Mouse (Mus musculus) embryonic stem cell, embryonic (primary cell): ENCODE results near the gene Sorbs2.

Source experiments
- CTCF ChIA-PET, 4 experiments: fragments of 300-600 bp in 2 of 4; fragments of 350-600 bp in 2 of 4; sonication (Branson Sonifier 250); formaldehyde crosslinking; loops; one replicate each; lab custom pipeline; 2022; ENCODE audit warnings: inconsistent platforms in 2 of 4; lab: Charles Lee
- POLR2A ChIA-PET, 4 experiments: fragments of 300-600 bp in 2 of 4; fragments of 350-600 bp in 2 of 4; sonication (Branson Sonifier 250); formaldehyde crosslinking; loops; one replicate each; lab custom pipeline; 2022; ENCODE audit warnings: antibody characterized with exemption in 4 of 4, inconsistent platforms in 1 of 4; lab: Charles Lee

The Sorbs2 gene

GRCm38 (mm10) chr8:45507634-45508321 is at the start of gene Sorbs2:
Gene Sorbs2, plus strand, starts transcription at chr8:45507788.
- ChIA-PET POLR2A (no interaction called here), CTCF (no interaction called here)

- CTCF ChIA-PET = no interaction called here
Measured at GRCm38 (mm10) chr8:45457874-45458273, 49.7 kb upstream of the Sorbs2 start.

GRCm38 (mm10) chr8:45469006-45469405 is 38.6 kb upstream of the Sorbs2 start:
- ChIA-PET CTCF (no interaction called here), POLR2A (interaction anchor here in 1 of 4 experiments (0.6 kb wide), 1 partner anchor 834 kb away, joined by 3 read pairs; no protein-coding TSS in a partner anchor)

More at GRCm38 (mm10) chr8:45457874-45458273, 49.7 kb upstream of the Sorbs2 start:
- POLR2A ChIA-PET = no interaction called here

DNA sequence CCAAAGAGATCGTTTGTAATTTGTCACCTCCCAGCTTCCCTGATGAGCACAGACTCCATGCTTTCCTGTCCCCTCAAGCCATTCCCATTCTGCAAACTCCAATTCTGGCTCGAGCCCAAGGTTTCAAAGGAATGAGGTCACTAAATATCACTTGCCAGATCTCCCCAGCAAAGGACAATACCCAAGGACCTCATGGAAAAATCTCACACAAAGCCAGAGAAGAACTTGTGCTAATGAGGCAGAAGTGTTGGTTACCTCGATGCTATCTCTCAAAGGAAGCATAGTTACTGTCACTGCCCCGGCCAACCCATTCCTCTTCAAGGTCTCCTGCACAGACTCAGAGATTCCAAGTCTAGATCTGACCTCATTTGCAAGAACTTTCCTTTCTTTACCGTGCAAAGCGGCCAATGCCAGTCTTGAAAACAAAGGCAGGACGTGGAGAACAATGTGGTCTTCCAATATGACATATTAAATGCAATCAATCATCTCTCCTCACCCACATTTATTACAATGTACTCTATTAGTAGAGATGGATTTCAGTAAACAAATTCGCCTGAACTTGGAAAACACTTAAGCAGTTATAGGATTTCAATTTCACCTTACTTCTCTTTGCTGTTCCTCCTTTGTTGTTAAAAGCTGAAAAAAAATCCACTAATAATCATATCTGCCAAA is 37.9 kb upstream of the Sorbs2 start:
- POLR2A ChIA-PET = interaction anchor here in 1 of 4 experiments (0.6 kb wide), 1 partner anchor 835 kb away, joined by 3 read pairs; no protein-coding TSS in a partner anchor
- CTCF ChIA-PET = no interaction called here

DNA sequence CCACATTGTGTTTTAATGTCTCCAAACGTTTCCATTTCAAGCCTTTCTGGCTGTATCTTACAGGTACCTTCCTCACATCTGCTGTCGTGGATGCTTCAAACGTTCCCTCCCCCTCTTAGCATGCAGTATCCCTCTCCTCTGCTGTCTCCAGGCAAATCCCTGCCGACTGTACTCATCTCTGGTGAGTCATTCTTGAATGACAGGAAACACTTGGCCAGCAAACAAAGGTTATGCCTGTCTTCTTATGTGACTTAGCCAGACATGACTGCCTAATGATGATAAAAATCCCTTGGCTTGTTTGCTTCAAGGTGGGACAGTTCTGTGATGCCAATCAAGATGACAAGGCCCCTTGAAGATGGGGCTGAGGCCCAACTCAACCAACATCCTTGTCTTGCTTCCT is 26.7 kb upstream of the Sorbs2 start:
- POLR2A ChIA-PET = no interaction called here
- CTCF ChIA-PET = no interaction called here

DNA sequence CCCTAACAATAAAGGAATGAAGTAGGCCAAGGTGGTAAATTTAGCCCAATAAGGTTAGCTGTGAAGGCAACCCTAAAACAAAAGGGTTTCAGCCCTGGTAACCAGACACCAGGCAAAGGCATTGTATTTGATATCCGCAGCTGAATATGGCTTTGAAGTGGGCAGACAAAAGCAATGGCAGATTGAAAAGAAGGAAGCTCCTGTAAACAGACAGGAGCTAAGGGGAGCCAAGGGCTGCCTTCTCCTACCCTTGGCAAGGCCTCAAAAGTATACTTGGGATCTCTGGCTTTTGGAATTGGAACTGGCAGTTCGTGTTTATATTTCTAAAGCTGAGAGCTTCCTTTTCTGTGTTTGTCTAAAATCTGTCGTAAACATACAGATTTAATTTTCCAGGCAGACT is 21.3 kb upstream of the Sorbs2 start:
- ChIA-PET CTCF (interaction anchor here in 1 of 4 experiments (0.9 kb wide), 1 partner anchor 141 kb away, joined by 3 read pairs; no protein-coding TSS in a partner anchor), POLR2A (no interaction called here)

DNA sequence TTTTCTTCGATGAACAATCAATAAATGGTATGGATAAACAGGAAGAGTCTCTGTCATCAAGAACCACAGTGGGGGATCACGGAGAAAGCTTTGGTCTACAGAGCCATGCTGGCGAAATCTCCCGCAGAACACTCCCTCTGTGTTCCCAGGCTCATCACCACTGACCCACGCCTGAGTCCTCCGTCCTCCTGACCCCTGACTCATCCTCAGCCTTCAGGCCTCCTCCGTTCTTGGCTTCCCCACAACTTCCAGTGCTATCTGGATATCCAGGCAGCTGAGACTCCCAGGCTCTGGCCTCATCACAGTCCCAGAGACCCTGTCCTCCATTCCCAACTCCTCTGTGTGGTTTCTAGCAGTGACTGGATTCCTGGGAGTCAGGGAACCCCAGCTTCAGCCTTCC is 3.6 kb upstream of the Sorbs2 start:
- CTCF ChIA-PET = no interaction called here

DNA sequence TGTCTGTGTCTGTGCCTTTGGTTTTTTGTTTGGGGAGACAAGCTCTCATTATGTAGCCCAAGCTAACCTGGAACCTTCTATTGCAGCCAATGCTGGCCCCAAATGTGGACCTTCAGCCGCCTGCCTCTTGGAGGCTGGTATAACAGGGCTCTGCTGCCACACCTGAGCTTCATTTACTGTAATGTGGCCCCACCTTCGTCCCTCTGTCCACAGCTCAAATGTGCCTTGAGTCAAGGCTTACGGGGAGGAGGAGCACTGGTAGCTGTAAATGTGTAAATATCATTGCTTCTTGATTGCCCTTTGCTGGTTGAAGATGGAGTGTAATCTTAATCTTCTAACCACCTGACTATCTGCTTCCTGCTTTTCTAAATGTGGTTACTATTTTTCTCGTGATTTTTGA is 1.2 kb upstream of the Sorbs2 start:
- ChIA-PET POLR2A (interaction anchor here in 1 of 4 experiments (0.7 to 0.8 kb wide), 2 partner anchors 30 to 78 kb away, joined by 3 to 13 read pairs; no protein-coding TSS in a partner anchor), CTCF (no interaction called here)

More for the DNA sequence above, 3.6 kb upstream of the Sorbs2 start:
- POLR2A ChIA-PET = no interaction called here

DNA sequence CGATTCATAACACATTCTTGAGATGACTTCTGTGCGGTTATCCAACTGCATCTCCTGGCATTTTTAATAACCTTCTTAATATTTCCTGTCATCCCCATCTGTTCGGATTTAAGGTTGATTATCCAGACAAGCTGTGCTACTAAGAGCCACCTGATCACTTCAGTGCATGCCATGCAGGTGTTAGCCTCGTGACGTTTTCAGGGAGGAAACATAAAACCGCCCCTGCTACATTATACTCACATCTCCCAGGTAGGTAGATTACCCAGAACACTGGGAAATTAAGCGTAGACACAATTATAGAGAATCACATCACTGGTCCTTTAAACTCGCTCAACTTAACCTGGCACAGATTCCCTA is 333 bp upstream of the Sorbs2 start:
- CTCF ChIA-PET = no interaction called here
- POLR2A ChIA-PET = no interaction called here

DNA sequence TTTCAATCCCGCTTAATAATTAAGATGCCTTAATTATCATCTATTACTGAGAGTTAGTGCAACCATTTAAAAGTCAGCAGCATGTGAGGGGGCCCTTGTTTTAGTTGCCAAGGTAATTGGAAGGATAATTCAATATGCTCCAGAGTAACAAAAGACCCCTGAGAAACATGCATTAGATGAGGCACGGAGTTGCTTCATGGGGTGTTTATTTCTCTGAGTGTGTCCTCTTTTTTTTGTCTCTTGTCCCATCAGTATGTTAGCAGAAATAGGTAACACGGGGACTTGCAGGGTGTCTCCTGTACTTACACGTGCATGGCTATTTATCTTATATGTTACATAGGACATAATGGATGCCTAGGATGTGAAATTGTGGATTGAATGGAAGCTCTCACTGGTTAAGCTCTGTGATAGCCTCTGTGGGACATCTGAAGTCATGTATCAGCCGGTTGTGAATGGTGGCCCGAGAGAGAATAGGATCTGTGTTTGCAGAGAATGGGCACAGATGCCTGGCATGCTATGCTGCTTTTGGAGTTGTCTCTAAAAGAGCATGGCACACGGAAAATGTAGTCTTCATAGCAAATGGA is 1.0 kb downstream of the Sorbs2 start:
- ChIA-PET CTCF (interaction anchor here in 1 of 4 experiments (0.7 kb wide), 1 partner anchor 503 kb away, joined by 3 read pairs; no protein-coding TSS in a partner anchor), POLR2A (no interaction called here)

DNA sequence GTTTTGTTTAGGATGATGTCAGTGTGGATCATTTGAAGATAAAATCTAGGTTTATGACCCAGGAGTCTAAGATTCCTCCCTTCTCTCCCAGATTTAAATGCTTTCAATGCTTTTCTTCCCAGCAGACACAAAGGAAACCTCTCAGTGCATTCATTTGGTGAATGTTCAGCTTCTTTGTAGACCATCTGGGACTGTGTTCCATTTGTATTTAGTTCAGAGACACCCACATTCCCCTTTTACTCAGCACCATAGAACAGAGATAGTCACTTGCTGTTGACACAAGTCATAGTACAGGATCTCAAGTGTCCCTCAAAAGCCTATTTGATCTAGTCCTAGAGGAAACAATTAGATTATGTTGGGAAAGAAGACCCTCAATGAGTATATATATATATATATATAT is 4.8 kb downstream of the Sorbs2 start:
- CTCF ChIA-PET = no interaction called here
- POLR2A ChIA-PET = interaction anchor here in 1 of 4 experiments (0.7 kb wide), 1 partner anchor 205 kb away, joined by 3 read pairs; no protein-coding TSS in a partner anchor

GRCm38 (mm10) chr8:45521595-45521994 is 14.0 kb downstream of the Sorbs2 start:
- POLR2A ChIA-PET = no interaction called here
- CTCF ChIA-PET = interaction anchor here in 1 of 4 experiments (0.6 kb wide), 1 partner anchor 432 kb away, joined by 5 read pairs; no protein-coding TSS in a partner anchor

DNA sequence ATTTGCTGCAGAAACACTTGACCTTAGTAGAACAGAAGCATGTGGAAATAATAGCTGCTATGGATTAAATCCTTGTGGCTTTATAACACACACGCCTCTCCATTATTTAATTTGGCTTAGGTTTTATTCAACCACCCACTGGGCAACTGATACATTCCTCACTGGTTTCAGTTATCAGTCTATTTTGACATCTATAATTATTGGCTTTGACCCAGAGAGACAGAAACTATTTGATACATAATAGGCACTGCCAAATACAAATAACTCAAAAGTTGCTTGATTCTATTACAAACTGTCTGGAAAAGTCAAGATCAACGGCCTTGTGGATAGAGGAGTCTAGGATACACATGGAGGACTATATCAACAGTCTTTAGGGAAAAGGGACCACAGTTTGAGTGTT is 20.1 kb downstream of the Sorbs2 start:
- CTCF ChIA-PET = no interaction called here
- POLR2A ChIA-PET = no interaction called here

GRCm38 (mm10) chr8:45528890-45529289 is 21.3 kb downstream of the Sorbs2 start:
- ChIA-PET POLR2A (no interaction called here), CTCF (no interaction called here)

DNA sequence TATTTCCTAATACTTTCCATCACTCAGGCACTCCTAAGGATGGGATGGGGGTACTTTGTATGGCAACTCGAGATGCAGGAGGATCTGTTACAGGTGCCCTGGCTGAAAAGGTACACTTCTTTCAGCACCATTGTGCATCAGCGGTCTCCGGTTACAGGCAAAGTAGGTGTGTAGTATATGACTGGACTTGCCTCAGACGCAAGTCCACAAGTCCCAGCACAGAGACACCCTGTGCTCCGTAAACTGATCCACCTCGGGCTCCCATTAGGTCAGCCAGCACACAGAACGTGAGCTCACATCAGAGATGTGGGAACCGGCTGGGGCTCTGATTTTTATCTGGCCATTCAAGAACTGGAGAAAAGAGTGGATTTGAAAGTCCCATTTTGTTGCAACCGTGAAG is 29.0 kb downstream of the Sorbs2 start:
- ChIA-PET CTCF (no interaction called here), POLR2A (no interaction called here)

DNA sequence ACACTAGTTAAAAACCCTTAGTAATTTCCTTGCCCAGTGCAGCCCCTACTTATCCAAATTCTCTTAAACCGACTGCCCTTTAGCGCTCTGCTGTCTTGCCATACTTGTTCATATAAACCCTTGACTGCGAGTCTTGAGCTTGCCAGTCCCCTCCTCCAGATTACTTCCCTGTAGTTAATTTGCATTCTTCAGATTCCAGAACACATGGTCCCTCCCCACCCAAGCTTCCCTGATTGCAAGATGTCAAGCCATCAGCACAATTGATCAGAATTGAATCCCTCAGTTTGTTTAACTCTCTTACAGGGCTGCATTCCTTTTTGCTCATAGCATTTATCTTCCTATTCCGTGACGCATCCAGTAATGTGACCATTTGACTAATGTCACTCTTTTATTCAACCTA is 32.9 kb downstream of the Sorbs2 start:
- POLR2A ChIA-PET = no interaction called here
- CTCF ChIA-PET = no interaction called here

DNA sequence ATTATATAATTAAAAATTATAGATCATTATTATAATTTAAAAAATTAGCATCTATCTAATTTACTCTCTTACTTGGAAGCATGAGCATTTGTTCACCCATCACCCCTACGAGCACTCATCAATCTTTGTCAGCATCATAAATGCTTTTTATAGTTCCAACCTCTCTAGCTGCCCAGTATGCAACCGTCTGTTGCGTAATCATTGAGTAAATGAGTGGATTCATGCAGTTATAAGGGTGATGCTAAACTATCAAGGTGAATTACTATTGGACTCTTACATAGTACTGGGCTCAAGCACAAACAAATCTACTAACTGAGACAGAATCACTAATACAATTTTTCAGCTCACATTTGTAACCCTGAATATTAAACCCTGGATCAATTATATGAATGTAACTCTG is 44.6 kb downstream of the Sorbs2 start:
- ChIA-PET POLR2A (no interaction called here), CTCF (no interaction called here)

DNA sequence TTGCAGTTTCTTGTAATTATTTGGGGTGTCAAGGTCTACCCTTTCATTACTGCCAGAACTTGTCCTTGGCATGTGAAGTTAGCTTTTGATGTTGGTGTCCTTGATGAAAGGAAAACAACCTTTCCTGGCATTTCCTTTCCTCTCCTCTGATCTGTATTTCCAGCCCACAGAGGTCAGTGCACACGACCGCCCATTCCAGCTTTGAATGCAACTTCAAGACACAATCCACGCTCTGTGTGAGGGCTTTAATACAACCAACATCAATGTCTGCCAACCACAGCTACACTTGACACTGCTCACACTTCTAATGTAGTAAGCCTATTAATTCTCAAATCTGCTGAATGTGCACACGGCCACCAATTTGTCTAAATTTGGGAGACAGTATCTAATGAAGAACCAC is 47.0 kb downstream of the Sorbs2 start:
- ChIA-PET CTCF (interaction anchor here in 1 of 4 experiments (0.6 kb wide), 1 partner anchor 11 kb away, joined by 3 read pairs; no protein-coding TSS in a partner anchor), POLR2A (no interaction called here)

DNA sequence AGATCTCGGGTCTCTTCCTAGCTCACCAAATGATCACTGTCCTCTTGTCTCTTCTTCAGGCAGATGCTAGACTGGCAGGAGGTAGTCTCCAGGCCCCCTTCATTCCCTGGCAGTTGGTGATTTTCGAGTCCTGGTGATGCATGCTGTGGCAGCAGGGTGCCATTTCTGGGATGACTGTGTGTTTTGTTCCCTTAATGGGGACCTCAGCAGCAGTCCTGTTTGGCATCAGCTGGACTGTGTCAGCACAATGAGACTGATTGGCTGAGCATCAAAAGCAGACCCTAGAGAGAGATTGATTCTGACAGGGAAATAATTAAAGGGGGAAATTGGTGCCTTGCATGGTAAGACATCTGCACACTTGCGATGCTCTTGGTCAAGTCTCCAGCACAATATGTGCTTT is 50.3 kb downstream of the Sorbs2 start:
- ChIA-PET POLR2A (no interaction called here), CTCF (no interaction called here)

GRCm38 (mm10) chr8:45558426-45558825 is 50.8 kb downstream of the Sorbs2 start:
- ChIA-PET CTCF (no interaction called here), POLR2A (no interaction called here)
